9 mouse cellular contexts compared by ENCODE assay signal in the genomic region with DNA sequence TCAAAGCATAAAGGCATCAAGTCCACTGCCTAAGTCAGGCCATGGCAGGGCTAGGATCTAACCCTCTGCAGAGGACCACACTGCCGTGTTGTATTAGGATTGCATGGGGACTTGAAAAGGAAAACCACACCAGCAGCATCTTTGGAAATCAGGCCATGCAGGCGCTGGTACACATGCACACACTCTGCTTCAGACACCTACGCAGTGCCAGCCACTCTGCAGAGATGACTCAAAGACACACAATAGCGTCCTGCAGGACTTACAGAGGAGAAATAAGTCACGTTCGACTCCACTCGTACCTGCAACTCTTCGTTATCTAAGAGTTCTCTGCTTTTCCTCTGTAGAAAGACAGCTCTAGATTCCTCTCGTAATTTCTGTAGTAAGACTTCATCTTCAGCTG.
"Had no signal": no experiment of that assay in that cellular context is flagged by ENCODE, and none has a peak within 500 bp of the region (broad histone marks: within the 10 kb centered on the region; RNA-seq: fewer than 3 reads in every experiment).

No protein-coding gene starts in this region.

- DNase-seq: kidney, adult 2 months; kidney, postnatal 25 days; liver, postnatal 0 days; lung, embryonic 14.5 days; retina, postnatal 1 day; right cerebral cortex, postnatal 14 days; thymus, adult 2 months; thymus, postnatal 14 days; thymus, postnatal 4 days had no signal
